Mouse (Mus musculus) forebrain, embryonic 14.5 days (tissue): Measurements from ENCODE around the gene Agap3. TPM values are rescaled to one million over a fixed set of nuclear protein-coding genes. Genes with fewer than 3 reads are reported as not detected.

Experiments used
- ATAC-seq: fragments of 200-750 bp; cut with Nextera tagmentation; 2 replicates; pipeline ENCODE4 v1.8.0; 2017; ENCODE audit warnings: mild to moderate bottlenecking, moderate library complexity
- DNase-seq: peaks from one replicate; pipeline ENCODE4 v3.0.0-alpha.2; 2015; ENCODE audit warnings: low spot score
- H3K27ac ChIP-seq: fragments of 300-500 bp; sonication (generic); 2 replicates; pipeline ENCODE4 v1.5.1; 2014; ENCODE audit warnings: low read depth, mild to moderate bottlenecking, control low read depth, low read length, moderate library complexity
- H3K27me3 ChIP-seq: fragments of 300-500 bp; sonication (generic); replicated peaks from 2 replicates; pipeline ENCODE4 v1.6.1; 2014; ENCODE audit warnings: low read length, control low read depth, mixed read lengths; ENCODE audit not compliant: control insufficient read depth, insufficient read depth
- H3K36me3 ChIP-seq: fragments of 300-500 bp; sonication (generic); 2 replicates; pipeline ENCODE4 v1.6.1; 2014; ENCODE audit warnings: low read length, control low read depth; ENCODE audit not compliant: control insufficient read depth, insufficient read depth
- H3K4me1 ChIP-seq: fragments of 300-500 bp; sonication (generic); 2 replicates; pipeline ENCODE4 v1.6.1; 2014; ENCODE audit warnings: antibody characterized with exemption, low read length, control low read depth; ENCODE audit not compliant: control insufficient read depth, insufficient read depth
- H3K4me2 ChIP-seq: fragments of 300-500 bp; sonication (generic); 2 replicates; pipeline ENCODE4 v1.6.1; 2014; ENCODE audit warnings: mild to moderate bottlenecking, control low read depth, low read length
- H3K4me3 ChIP-seq: fragments of 300-500 bp; sonication (generic); 2 replicates; pipeline ENCODE4 v1.5.1; 2014; ENCODE audit warnings: low read depth, low read length, control low read depth
- H3K9ac ChIP-seq: fragments of 300-500 bp; sonication (generic); 2 replicates; pipeline ENCODE4 v1.6.1; 2014; ENCODE audit warnings: mild to moderate bottlenecking, low read length, control low read depth, moderate library complexity
- H3K9me3 ChIP-seq: fragments of 300-500 bp; sonication (generic); replicated peaks from 2 replicates; pipeline ENCODE4 v1.6.1; 2016; ENCODE audit warnings: low read length, control low read depth, mixed read lengths; ENCODE audit not compliant: control insufficient read depth
- WGBS: fragments of 180-500 bp; shearing (Covaris S2); extraction: QIAGEN DNeasy Blood & Tissue Kit; methylation state at CpG from one replicate; pipeline ENCODE4 v1.1.7; 2014; 5-methylcytosine and 5-hydroxymethylcytosine counted together
- polyA plus RNA-seq: library from polyadenylated mRNA; unstranded; fragments of >200 nt; fragmentation: Nextera tagmentation; extraction: Ambion mirVana; gene quantifications from 2 replicates; pipeline ENCODE4 v1.2.1, GENCODE M21; 2014

Gene Agap3
- polyA plus RNA-seq, 1 experiment from 2014 or later = 49.5 TPM

DNA sequence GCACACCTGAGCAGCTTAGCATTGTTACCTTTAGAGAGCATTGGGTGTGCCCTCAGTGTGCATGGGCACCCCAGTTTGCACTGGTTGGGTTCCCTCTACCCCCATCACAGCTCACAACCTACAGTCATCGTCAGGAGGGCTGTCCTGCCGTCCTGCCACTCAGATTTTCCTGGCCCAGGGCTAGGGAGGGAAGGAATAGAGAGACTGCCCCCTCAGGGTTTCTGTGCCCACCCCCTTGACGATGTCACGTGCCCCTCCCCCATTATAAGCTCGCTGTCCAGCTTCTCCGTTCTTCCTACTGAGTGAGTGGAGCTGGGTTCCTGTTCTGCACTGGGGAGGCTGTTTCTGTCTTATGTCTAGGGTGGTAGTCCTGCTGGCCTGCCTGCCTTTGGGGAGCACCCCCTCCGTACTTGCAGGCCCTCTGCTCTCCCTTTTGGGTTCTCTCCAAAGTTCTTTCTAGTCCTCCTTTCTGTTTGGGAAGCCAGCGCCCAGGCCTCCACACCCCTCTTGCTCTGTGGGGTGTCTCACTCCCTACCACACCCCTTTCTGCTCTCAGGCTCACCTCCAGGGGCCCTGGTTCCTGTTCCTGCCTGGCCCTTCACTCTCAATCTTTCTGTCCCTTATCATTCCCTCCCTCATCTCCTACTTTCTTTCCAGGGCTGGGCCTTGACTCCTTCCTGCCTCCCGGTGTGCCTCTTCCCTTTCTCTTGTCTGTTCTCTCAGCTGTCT lies 25.3 kb upstream of the Agap3 start:
- Histone ChIP-seq H3K27me3 (peaks cover 3% of the 10 kb centered on the region; the same call in 1 of the 2 replicates), H3K4me2 (peak overlapping the region; percentile 69), H3K36me3 (peaks cover 18% of the 10 kb centered on the region), H3K4me3 (peak overlapping the region; percentile 63; the same call in 1 of the 2 replicates), H3K27ac (no peak overlapping the region), H3K4me1 (peaks cover 40% of the 10 kb centered on the region), H3K9ac (no peak overlapping the region), H3K9me3 (no peaks in the 10 kb centered on the region)
- DNase-seq = no peak
- ATAC-seq = no peak
- 12% methylated on average over 9 of the region's 9 CpGs for WGBS

DNA sequence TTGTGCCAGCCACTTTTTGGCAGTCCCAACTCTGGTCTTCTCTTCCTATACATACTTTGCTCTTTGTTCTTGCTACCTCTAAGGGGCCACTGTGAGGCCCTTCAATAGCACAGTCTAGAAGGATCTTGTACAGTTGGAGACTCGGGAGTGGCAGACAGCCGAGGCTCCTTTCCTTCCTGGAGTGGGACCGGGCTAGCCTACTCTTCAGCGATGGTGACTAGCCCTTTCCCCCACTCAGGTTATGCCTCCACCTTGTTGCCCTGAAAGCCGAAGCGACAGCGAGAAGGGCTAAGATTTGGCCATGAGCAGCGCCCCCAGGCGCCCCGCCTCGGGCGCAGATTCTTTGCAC lies 24.7 kb upstream of the Agap3 start:
- Histone ChIP-seq H3K4me1 (peaks cover 40% of the 10 kb centered on the region), H3K4me2 (peak overlapping the region; percentile 69; the same call in 1 of the 2 replicates)

DNA sequence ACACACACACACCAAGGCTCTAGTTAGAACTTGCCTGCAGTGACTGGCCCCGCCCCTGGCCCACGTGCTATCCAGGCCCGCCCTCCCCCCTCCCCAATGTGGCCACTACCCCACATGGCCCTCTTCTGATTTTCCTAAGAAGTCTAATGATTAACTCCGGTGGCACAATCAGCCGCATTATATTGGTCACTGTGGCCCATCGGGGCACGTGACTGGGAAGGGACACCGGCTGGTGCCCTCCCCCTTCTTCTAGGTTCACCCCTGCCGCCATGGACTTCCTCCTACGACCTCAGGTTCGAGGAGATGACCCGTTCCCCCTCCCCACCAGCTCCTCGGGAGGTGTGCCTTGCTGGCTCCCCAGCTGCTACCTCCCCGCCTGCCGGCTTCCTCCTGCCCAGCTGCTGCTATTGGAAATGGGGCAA lies 24.0 kb upstream of the Agap3 start:
- Histone ChIP-seq H3K9me3 (no peaks in the 10 kb centered on the region), H3K4me3 (no peak overlapping the region), H3K36me3 (peaks cover 30% of the 10 kb centered on the region), H3K4me1 (peaks cover 33% of the 10 kb centered on the region), H3K27ac (no peak overlapping the region), H3K9ac (no peak overlapping the region), H3K4me2 (no peak overlapping the region), H3K27me3 (peaks cover 3% of the 10 kb centered on the region; the same call in 1 of the 2 replicates)
- 5% methylated on average over 15 of the region's 15 CpGs for WGBS
- ATAC-seq (no peak), DNase-seq (no peak)

More for the DNA sequence above, 24.7 kb upstream of the Agap3 start:
- no peak overlapping the region for H3K4me3 ChIP-seq
- no peak overlapping the region for H3K27ac ChIP-seq
- ATAC-seq (no peak), DNase-seq (no peak)
- no peaks in the 10 kb centered on the region for H3K9me3 ChIP-seq
- peaks cover 3% of the 10 kb centered on the region; the same call in 1 of the 2 replicates for H3K27me3 ChIP-seq
- 9% methylated on average over 12 of the region's 12 CpGs for WGBS
- H3K9ac ChIP-seq = no peak overlapping the region
- peaks cover 22% of the 10 kb centered on the region for H3K36me3 ChIP-seq

DNA sequence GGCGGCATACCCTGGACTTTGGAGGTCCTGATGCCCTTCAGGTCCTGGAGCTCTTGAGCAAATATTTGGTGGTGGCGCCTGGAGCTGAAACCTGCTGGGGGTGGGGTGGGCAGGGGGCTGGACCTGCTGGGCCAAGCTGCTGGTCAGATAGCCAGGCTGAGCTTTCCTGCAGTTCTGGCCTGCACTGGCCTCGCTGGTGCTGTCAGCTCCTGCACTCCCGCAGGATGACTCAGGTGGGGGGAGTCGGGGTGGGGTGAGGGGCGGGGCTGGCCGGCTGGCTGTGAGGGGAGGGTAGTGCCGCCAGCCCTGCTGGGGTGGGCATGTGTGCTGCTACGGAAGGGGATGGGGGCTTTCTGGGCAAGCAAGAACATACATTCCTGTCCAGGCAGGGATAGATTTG lies 23.4 kb upstream of the Agap3 start:
- H3K9ac ChIP-seq = peak overlapping the region; percentile 35; the same call in 1 of the 2 replicates
- H3K9me3 ChIP-seq = no peaks in the 10 kb centered on the region
- ATAC-seq (no peak), DNase-seq (no peak)
- no peak overlapping the region for H3K4me2 ChIP-seq
- 13% methylated on average over 9 of the region's 9 CpGs for WGBS
- H3K27me3 ChIP-seq = peaks cover 3% of the 10 kb centered on the region; the same call in 1 of the 2 replicates
- H3K27ac ChIP-seq = no peak overlapping the region
- H3K4me3 ChIP-seq = no peak overlapping the region
- peaks cover 31% of the 10 kb centered on the region for H3K36me3 ChIP-seq
- H3K4me1 ChIP-seq = peaks cover 32% of the 10 kb centered on the region

DNA sequence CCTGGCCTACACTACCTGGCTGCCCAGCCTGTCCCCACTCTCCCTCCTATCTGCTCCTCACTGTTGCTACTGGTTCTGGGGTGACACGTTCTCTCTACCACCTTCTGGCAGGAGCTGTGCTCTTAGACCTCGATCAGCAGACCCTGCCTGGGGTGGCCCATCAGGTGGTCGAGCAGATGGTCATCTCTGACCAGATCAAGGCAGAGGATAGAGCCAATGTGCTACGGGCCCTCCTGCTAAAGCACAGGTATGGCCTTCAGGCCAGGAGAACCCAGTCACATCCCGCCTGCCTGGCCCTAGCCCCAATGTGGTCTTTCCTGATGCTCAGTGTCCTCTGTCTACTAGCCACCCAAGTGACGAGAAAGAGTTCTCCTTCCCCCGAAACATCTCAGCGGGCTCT lies 18.0 kb upstream of the Agap3 start:
- no peaks in the 10 kb centered on the region for H3K4me1 ChIP-seq
- H3K4me3 ChIP-seq = no peak overlapping the region
- H3K9me3 ChIP-seq = no peaks in the 10 kb centered on the region
- H3K27ac ChIP-seq = no peak overlapping the region
- H3K4me2 ChIP-seq = no peak overlapping the region
- H3K9ac ChIP-seq = no peak overlapping the region
- peaks cover 62% of the 10 kb centered on the region for H3K36me3 ChIP-seq
- DNase-seq = no peak
- no peaks in the 10 kb centered on the region for H3K27me3 ChIP-seq
- ATAC-seq = no peak
- WGBS = 93% methylated on average over 8 of the region's 8 CpGs

GRCm38 (mm10) chr5:24441187-24441586 lies 10.8 kb upstream of the Agap3 start:
- H3K36me3 ChIP-seq = peaks cover 52% of the 10 kb centered on the region
- ATAC-seq (no peak), DNase-seq (no peak)
- H3K9ac ChIP-seq = no peak overlapping the region
- WGBS = 96% methylated on average over 8 of the region's 8 CpGs
- H3K4me1 ChIP-seq = peaks cover 9% of the 10 kb centered on the region
- no peaks in the 10 kb centered on the region for H3K9me3 ChIP-seq
- H3K27me3 ChIP-seq = no peaks in the 10 kb centered on the region
- no peak overlapping the region for H3K27ac ChIP-seq
- no peak overlapping the region for H3K4me2 ChIP-seq
- no peak overlapping the region for H3K4me3 ChIP-seq

- no peak for DNase-seq
- Histone ChIP-seq H3K36me3 (peaks cover 49% of the 10 kb centered on the region), H3K9ac (no peak overlapping the region), H3K4me1 (peaks cover 9% of the 10 kb centered on the region), H3K4me2 (no peak overlapping the region), H3K27ac (no peak overlapping the region), H3K4me3 (no peak overlapping the region), H3K27me3 (no peaks in the 10 kb centered on the region), H3K9me3 (no peaks in the 10 kb centered on the region)
- ATAC-seq = no peak
- 89% methylated on average over 9 of the region's 9 CpGs for WGBS
Measured at GRCm38 (mm10) chr5:24442029-24442428, 9.9 kb upstream of the Agap3 start.

GRCm38 (mm10) chr5:24443204-24443603 lies 8.8 kb upstream of the Agap3 start:
- Histone ChIP-seq H3K36me3 (peaks cover 49% of the 10 kb centered on the region), H3K9ac (no peak overlapping the region), H3K27me3 (no peaks in the 10 kb centered on the region), H3K4me3 (no peak overlapping the region), H3K27ac (no peak overlapping the region), H3K4me1 (peaks cover 18% of the 10 kb centered on the region), H3K4me2 (no peak overlapping the region), H3K9me3 (no peaks in the 10 kb centered on the region)
- DNase-seq (no peak), ATAC-seq (no peak)
- WGBS = 92% methylated on average over 7 of the region's 7 CpGs

GRCm38 (mm10) chr5:24443927-24444326 lies 8.1 kb upstream of the Agap3 start:
- Histone ChIP-seq H3K27ac (no peak overlapping the region), H3K9ac (peak overlapping the region; percentile 95; the same call in 1 of the 2 replicates), H3K4me2 (peak overlapping the region; percentile 97), H3K9me3 (no peaks in the 10 kb centered on the region), H3K4me3 (peak overlapping the region; percentile 96), H3K36me3 (peaks cover 44% of the 10 kb centered on the region), H3K4me1 (peaks cover 18% of the 10 kb centered on the region), H3K27me3 (no peaks in the 10 kb centered on the region)
- no peak for ATAC-seq
- WGBS = 85% methylated on average over 12 of the region's 12 CpGs
- DNase-seq = no peak
